Mouse (Mus musculus): ENCODE results near the gene Syne1. TPM values are rescaled to one million over a fixed set of nuclear protein-coding genes. Genes with fewer than 3 reads are reported as not detected.

Syne1 gene
- total and polyA plus RNA-seq, 3 experiments: 29.0 to 66.6 (median 53.6) TPM

- intact Hi-C loops (cut with DNase I): no loop called here
- peak overlapping the region; percentile 70 for H3K27ac ChIP-seq
- peaks cover 10% of the 10 kb centered on the region for H3K36me3 ChIP-seq (ENCODE audit: control insufficient read depth, insufficient read depth, low read length)
- H3K4me1 ChIP-seq (ENCODE audit: control insufficient read depth, insufficient read depth, low read length): no peaks in the 10 kb centered on the region
- H3K27me3 ChIP-seq (ENCODE audit: control insufficient read depth, insufficient read depth, low read length): no peaks in the 10 kb centered on the region
- 2% methylated on average over 13 of the region's 13 CpGs for WGBS
- TF ChIP-seq CTCF (IDR thresholded peaks at IDR 0.05) (peak; percentile 44), EP300 (IDR thresholded peaks at IDR 0.05; ENCODE audit: insufficient read depth, low read depth, low read length) (no peak), POLR2A (IDR thresholded peaks at IDR 0.05; ENCODE audit: insufficient read depth, low read depth, low read length) (0 out of 2 replicates have a peak, but pooled peaks have one; percentile 37)
- H3K9ac ChIP-seq (ENCODE audit: low read depth, low read length): peak overlapping the region; percentile 1
- DNase-seq: peak; percentile 80 to 86
- H3K79me2 ChIP-seq (replicated peaks; ENCODE audit: control insufficient read depth, insufficient read depth, low read length): no peaks in the 10 kb centered on the region
- peak overlapping the region; percentile 55 for H3K4me3 ChIP-seq
These were observed 356.5 kb downstream of the Syne1 start for GRCm38 (mm10) chr10:5194671-5195234.

- Histone ChIP-seq H3K4me1 (ENCODE audit: control insufficient read depth, insufficient read depth, low read length) (no peaks in the 10 kb centered on the region), H3K36me3 (ENCODE audit: control insufficient read depth, insufficient read depth, low read length) (peaks cover 10% of the 10 kb centered on the region), H3K4me3 (peak overlapping the region; percentile 55), H3K79me2 (replicated peaks; ENCODE audit: control insufficient read depth, insufficient read depth, low read length) (no peaks in the 10 kb centered on the region), H3K27ac (peak overlapping the region; percentile 70), H3K27me3 (ENCODE audit: control insufficient read depth, insufficient read depth, low read length) (no peaks in the 10 kb centered on the region), H3K9ac (ENCODE audit: low read depth, low read length) (peak overlapping the region; percentile 1)
- 7% methylated on average over 13 of the region's 13 CpGs for WGBS
- DNase-seq: no peak
- TF ChIP-seq EP300 (IDR thresholded peaks at IDR 0.05; ENCODE audit: insufficient read depth, low read depth, low read length) (no peak), CTCF (IDR thresholded peaks at IDR 0.05) (no peak), POLR2A (IDR thresholded peaks at IDR 0.05; ENCODE audit: insufficient read depth, low read depth, low read length) (no peak; the same call in 1 of the 2 replicates)
- intact Hi-C loops (cut with DNase I): no loop called here
These were observed 357.1 kb downstream of the Syne1 start for GRCm38 (mm10) chr10:5194081-5194670.

- H3K79me2 ChIP-seq (replicated peaks; ENCODE audit: control insufficient read depth, insufficient read depth, low read length): no peaks in the 10 kb centered on the region
- no peak overlapping the region for H3K9ac ChIP-seq (ENCODE audit: low read depth, low read length)
- intact Hi-C loops (cut with DNase I): no loop called here
- no peaks in the 10 kb centered on the region for H3K27me3 ChIP-seq (ENCODE audit: control insufficient read depth, insufficient read depth, low read length)
- no peak overlapping the region for H3K27ac ChIP-seq
- 85% methylated on average over 9 of the region's 9 CpGs for WGBS
- H3K36me3 ChIP-seq (ENCODE audit: control insufficient read depth, insufficient read depth, low read length): peaks cover 10% of the 10 kb centered on the region
- H3K4me3 ChIP-seq: no peak overlapping the region
- TF ChIP-seq EP300 (IDR thresholded peaks at IDR 0.05; ENCODE audit: insufficient read depth, low read depth, low read length) (no peak), CTCF (IDR thresholded peaks at IDR 0.05) (no peak), POLR2A (IDR thresholded peaks at IDR 0.05; ENCODE audit: insufficient read depth, low read depth, low read length) (no peak)
- DNase-seq: no peak
- H3K4me1 ChIP-seq (ENCODE audit: control insufficient read depth, insufficient read depth, low read length): no peaks in the 10 kb centered on the region
These were observed 358.3 kb downstream of the Syne1 start for GRCm38 (mm10) chr10:5192861-5193490.

GRCm38 (mm10) chr10:5190756-5191155 lies 360.5 kb downstream of the Syne1 start:
- no peak for DNase-seq
- no peaks in the 10 kb centered on the region for H3K4me1 ChIP-seq (ENCODE audit: control insufficient read depth, insufficient read depth, low read length)
- intact Hi-C loops (cut with DNase I): no loop called here
- peaks cover 8% of the 10 kb centered on the region for H3K36me3 ChIP-seq (ENCODE audit: control insufficient read depth, insufficient read depth, low read length)
- H3K4me3 ChIP-seq: no peak overlapping the region
- no peak overlapping the region for H3K27ac ChIP-seq
- TF ChIP-seq EP300 (IDR thresholded peaks at IDR 0.05; ENCODE audit: insufficient read depth, low read depth, low read length) (no peak), POLR2A (IDR thresholded peaks at IDR 0.05; ENCODE audit: insufficient read depth, low read depth, low read length) (no peak), CTCF (IDR thresholded peaks at IDR 0.05) (no peak)
- 82% methylated on average over 4 of the region's 4 CpGs for WGBS
- H3K9ac ChIP-seq (ENCODE audit: low read depth, low read length): no peak overlapping the region
- H3K79me2 ChIP-seq (replicated peaks; ENCODE audit: control insufficient read depth, insufficient read depth, low read length): no peaks in the 10 kb centered on the region
- no peaks in the 10 kb centered on the region for H3K27me3 ChIP-seq (ENCODE audit: control insufficient read depth, insufficient read depth, low read length)

- peaks cover 2% of the 10 kb centered on the region for H3K4me1 ChIP-seq (ENCODE audit: control insufficient read depth, insufficient read depth, low read length)
- H3K4me3 ChIP-seq: no peak overlapping the region
- no peaks in the 10 kb centered on the region; the same call in 1 of the 2 replicates for H3K79me2 ChIP-seq (replicated peaks; ENCODE audit: control insufficient read depth, insufficient read depth, low read length)
- peaks cover 16% of the 10 kb centered on the region for H3K36me3 ChIP-seq (ENCODE audit: control insufficient read depth, insufficient read depth, low read length)
- H3K27ac ChIP-seq: no peak overlapping the region
- no peak for DNase-seq
- intact Hi-C loops (cut with DNase I): no loop called here
- TF ChIP-seq EP300 (IDR thresholded peaks at IDR 0.05; ENCODE audit: insufficient read depth, low read depth, low read length) (no peak), POLR2A (IDR thresholded peaks at IDR 0.05; ENCODE audit: insufficient read depth, low read depth, low read length) (no peak), CTCF (IDR thresholded peaks at IDR 0.05) (no peak)
- no peaks in the 10 kb centered on the region for H3K27me3 ChIP-seq (ENCODE audit: control insufficient read depth, insufficient read depth, low read length)
- H3K9ac ChIP-seq (ENCODE audit: low read depth, low read length): no peak overlapping the region
These were observed 362.4 kb downstream of the Syne1 start for GRCm38 (mm10) chr10:5188890-5189289.
